Mouse (Mus musculus) lung, postnatal 0 days (tissue): Measurements from ENCODE around the gene Olfr640.

Experiments used
- CTCF ChIP-seq: IDR thresholded peaks from 2 replicates; pipeline ENCODE4 v1.5.1; 2016; ENCODE audit warnings: antibody characterized with exemption, mild to moderate bottlenecking
- EP300 ChIP-seq: IDR thresholded peaks from 2 replicates; pipeline ENCODE4 v1.6.1; 2016; ENCODE audit warnings: antibody characterized with exemption, mild to moderate bottlenecking, control low read depth

DNA sequence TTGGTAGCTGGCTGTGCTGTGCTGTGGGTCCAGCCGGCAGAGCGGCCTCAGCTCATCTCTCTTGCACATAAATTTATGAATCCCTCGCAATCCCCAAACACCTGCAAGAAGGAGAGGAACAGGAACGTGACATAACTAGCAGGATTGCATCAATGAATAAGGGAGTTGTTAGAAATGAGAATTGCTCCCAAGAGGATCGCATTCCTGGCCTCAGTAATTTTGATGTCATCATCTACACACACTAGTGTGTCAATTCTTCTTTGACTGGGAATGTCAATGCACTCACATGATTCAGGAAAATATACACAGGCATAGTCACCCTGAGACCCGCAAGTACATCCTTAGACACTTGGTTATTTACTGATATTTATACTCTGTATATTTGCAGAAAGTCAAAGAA lies at the start of gene Olfr640:
- TF ChIP-seq EP300: no peak
- TF ChIP-seq CTCF: no peak
